Comparison of ENCODE assay signal across 7 mouse cellular contexts in genomic region chr2:62573753-62574159, GRCm38 (mm10). TPM values are rescaled to one million over a fixed set of nuclear protein-coding genes. Genes with fewer than 3 reads are reported as not detected.
DNase-seq lines count a peak whose midpoint lies in the region; ATAC-seq and TF ChIP-seq lines count a peak whose summit lies in the region.

TSS of gene Fap (minus strand) at chr2:62574075.

- H3K9me3 ChIP-seq in lung, embryonic 16.5 days (ENCODE audit: control insufficient read depth, low read length), result no peaks in the 10 kb centered on the region
- no peaks in the 10 kb centered on the region for H3K9me3 ChIP-seq in stomach, embryonic 15.5 days
- no peaks in the 10 kb centered on the region for H3K9me3 ChIP-seq in midbrain, embryonic 11.5 days (ENCODE audit: control insufficient read depth, low read length)

- no peaks in the 10 kb centered on the region for H3K27me3 ChIP-seq in lung, embryonic 16.5 days (ENCODE audit: control insufficient read depth, insufficient read depth, low read depth, low read length)
- no peaks in the 10 kb centered on the region for H3K27me3 ChIP-seq in stomach, embryonic 15.5 days (replicated peaks)
- no peaks in the 10 kb centered on the region for H3K27me3 ChIP-seq in midbrain, embryonic 11.5 days (ENCODE audit: control insufficient read depth, insufficient read depth, low read length)

- no peak for DNase-seq in lung, postnatal 4 days
- peak; percentile 25 for DNase-seq in heart, postnatal 4 days
- DNase-seq in midbrain, embryonic 11.5 days (ENCODE audit: low spot score, missing footprints), result no peak
- no peak for DNase-seq in urinary bladder, adult 18-20 months (ENCODE audit: low spot score in 2 of 2)

- TF ChIP-seq CTCF in embryonic fibroblast, embryonic 13.5 days (IDR thresholded peaks at IDR 0.05; ENCODE audit: borderline replicate concordance, insufficient read depth, low read length), result no peak

- ATAC-seq in lung, embryonic 16.5 days (ENCODE audit: low read depth), result peak; percentile 41; the same call in 1 of the 2 replicates
- ATAC-seq in stomach, embryonic 15.5 days (ENCODE audit: insufficient read depth, low FRiP score, low read depth), result peak; percentile 39; the same call in 1 of the 2 replicates
- ATAC-seq in midbrain, embryonic 11.5 days (ENCODE audit: low FRiP score), result no peak

- no peaks in the 10 kb centered on the region for H3K4me1 ChIP-seq in lung, embryonic 16.5 days (replicated peaks; ENCODE audit: control insufficient read depth, insufficient read depth, low read length)
- H3K4me1 ChIP-seq in embryonic fibroblast, embryonic 13.5 days (ENCODE audit: control insufficient read depth, insufficient read depth, low read length), result no peaks in the 10 kb centered on the region; the same call in 1 of the 2 replicates
- H3K4me1 ChIP-seq in stomach, embryonic 15.5 days, result no peaks in the 10 kb centered on the region
- H3K4me1 ChIP-seq in midbrain, embryonic 11.5 days (ENCODE audit: control insufficient read depth, insufficient read depth, low read length), result no peaks in the 10 kb centered on the region

- WGBS in lung, embryonic 16.5 days, result 51% methylated on average over 12 of the region's 12 CpGs
- 35% methylated on average over 12 of the region's 12 CpGs for WGBS in stomach, embryonic 15.5 days
- 92% methylated on average over 12 of the region's 12 CpGs for WGBS in midbrain, embryonic 11.5 days

- peak within 1 kb of the TSS; percentile 31 for H3K4me2 ChIP-seq in lung, embryonic 16.5 days (ENCODE audit: low read depth, low read length)
- H3K4me2 ChIP-seq in stomach, embryonic 15.5 days, result peak within 1 kb of the TSS; percentile 43
- H3K4me2 ChIP-seq in midbrain, embryonic 11.5 days, result no peak within 1 kb of the TSS

- no peaks in the 10 kb centered on the region for H3K36me3 ChIP-seq in lung, embryonic 16.5 days (ENCODE audit: control insufficient read depth, insufficient read depth, low read length)
- no peaks in the 10 kb centered on the region for H3K36me3 ChIP-seq in stomach, embryonic 15.5 days
- no peaks in the 10 kb centered on the region for H3K36me3 ChIP-seq in midbrain, embryonic 11.5 days (ENCODE audit: control insufficient read depth, insufficient read depth, low read length)

- TF ChIP-seq POLR2A in embryonic fibroblast, embryonic 13.5 days (IDR thresholded peaks at IDR 0.05; ENCODE audit: low read depth, low read length), result peak; percentile 39

- H3K9ac ChIP-seq in lung, embryonic 16.5 days (ENCODE audit: low read length), result no peak within 1 kb of the TSS
- no peak within 1 kb of the TSS for H3K9ac ChIP-seq in stomach, embryonic 15.5 days
- H3K9ac ChIP-seq in midbrain, embryonic 11.5 days (ENCODE audit: low read length), result no peak within 1 kb of the TSS

- H3K4me3 ChIP-seq in lung, embryonic 16.5 days (ENCODE audit: low read length), result peak within 1 kb of the TSS; percentile 5
- H3K4me3 ChIP-seq in embryonic fibroblast, embryonic 13.5 days (ENCODE audit: insufficient read depth, low read length), result peak within 1 kb of the TSS; percentile 28
- peak within 1 kb of the TSS; percentile 36 for H3K4me3 ChIP-seq in stomach, embryonic 15.5 days (replicated peaks)
- H3K4me3 ChIP-seq in midbrain, embryonic 11.5 days (ENCODE audit: low read depth, low read length), result no peak within 1 kb of the TSS

- H3K27ac ChIP-seq in lung, embryonic 16.5 days (ENCODE audit: low read length), result no peak within 1 kb of the TSS
- peak within 1 kb of the TSS; percentile 65 for H3K27ac ChIP-seq in embryonic fibroblast, embryonic 13.5 days (ENCODE audit: insufficient read depth, low read length)
- peak within 1 kb of the TSS; percentile 88 for H3K27ac ChIP-seq in stomach, embryonic 15.5 days
- no peak within 1 kb of the TSS for H3K27ac ChIP-seq in midbrain, embryonic 11.5 days (ENCODE audit: low read depth, low read length)

RNA-seq across cellular contexts. Expression of gene Fap, which starts in this region (rescaled TPM):
- 3.1 and 3.6 TPM in 2 replicates for polyA plus RNA-seq in lung, embryonic 16.5 days (2015; fragmentation: Nextera tagmentation; extraction: Ambion mirVana)
- polyA plus RNA-seq in embryonic fibroblast, embryonic 13.5 days (2011; ENCODE audit: insufficient read length, low read depth, missing spikeins), result 23.1 and 38.9 TPM in 2 replicates
- 1 to 10 TPM; 8.1 to 8.2 TPM for total RNA-seq in heart, postnatal 4 days (2021)
- polyA plus RNA-seq in stomach, embryonic 15.5 days (2015; fragmentation: Nextera tagmentation; extraction: Ambion mirVana), result 15.4 and 16.6 TPM in 2 replicates
- 1.6 and 2.8 TPM in 2 replicates for polyA plus RNA-seq in midbrain, embryonic 11.5 days (2014; fragmentation: Nextera tagmentation; extraction: Ambion mirVana)

Comparison
In these comparisons a context has a peak if more than half of its experiments do, and no peak if none do; other contexts are left out.
1. H3K27ac ChIP-seq: peak in embryonic fibroblast, embryonic 13.5 days (single experiment) and stomach, embryonic 15.5 days (single experiment); none in lung, embryonic 16.5 days (single experiment) and midbrain, embryonic 11.5 days (single experiment).